Mouse (Mus musculus): ENCODE results near the gene Rims1. TPM values are rescaled to one million over a fixed set of nuclear protein-coding genes. Genes with fewer than 3 reads are reported as not detected.

Gene Rims1
- total RNA-seq, 1 experiment from 2014 or later: not detected

- ATAC-seq (replicated peaks; ENCODE audit: low read depth, poor library complexity, severe bottlenecking): no peak
These were observed 96.3 kb downstream of the Rims1 start for GRCm38 (mm10) chr1:22709461-22709860.

GRCm38 (mm10) chr1:22695046-22695445 is 110.7 kb downstream of the Rims1 start:
- ATAC-seq (replicated peaks; ENCODE audit: low read depth, poor library complexity, severe bottlenecking): no peak

GRCm38 (mm10) chr1:22694514-22694913 is 111.3 kb downstream of the Rims1 start:
- ATAC-seq (replicated peaks; ENCODE audit: low read depth, poor library complexity, severe bottlenecking): no peak

GRCm38 (mm10) chr1:22683455-22683854 is 122.3 kb downstream of the Rims1 start:
- no peak for ATAC-seq (replicated peaks; ENCODE audit: low read depth, poor library complexity, severe bottlenecking)

- ATAC-seq (replicated peaks; ENCODE audit: low read depth, poor library complexity, severe bottlenecking): no peak
These were observed 141.6 kb downstream of the Rims1 start for GRCm38 (mm10) chr1:22664196-22664595.

GRCm38 (mm10) chr1:22661825-22662224 is 144.0 kb downstream of the Rims1 start:
- ATAC-seq (replicated peaks; ENCODE audit: low read depth, poor library complexity, severe bottlenecking): no peak

GRCm38 (mm10) chr1:22655983-22656382 is 149.8 kb downstream of the Rims1 start:
- no peak for ATAC-seq (replicated peaks; ENCODE audit: low read depth, poor library complexity, severe bottlenecking)

GRCm38 (mm10) chr1:22654903-22655302 is 150.9 kb downstream of the Rims1 start:
- ATAC-seq (replicated peaks; ENCODE audit: low read depth, poor library complexity, severe bottlenecking): no peak

- no peak for ATAC-seq (replicated peaks; ENCODE audit: low read depth, poor library complexity, severe bottlenecking)
These were observed 155.2 kb downstream of the Rims1 start for GRCm38 (mm10) chr1:22650588-22650987.

GRCm38 (mm10) chr1:22649432-22649831 is 156.4 kb downstream of the Rims1 start:
- ATAC-seq (replicated peaks; ENCODE audit: low read depth, poor library complexity, severe bottlenecking): no peak

GRCm38 (mm10) chr1:22645257-22645656 is 160.5 kb downstream of the Rims1 start:
- ATAC-seq (replicated peaks; ENCODE audit: low read depth, poor library complexity, severe bottlenecking): no peak

GRCm38 (mm10) chr1:22640568-22640967 is 165.2 kb downstream of the Rims1 start:
- ATAC-seq (replicated peaks; ENCODE audit: low read depth, poor library complexity, severe bottlenecking): no peak

- no peak for ATAC-seq (replicated peaks; ENCODE audit: low read depth, poor library complexity, severe bottlenecking)
These were observed 166.1 kb downstream of the Rims1 start for GRCm38 (mm10) chr1:22639702-22640101.

GRCm38 (mm10) chr1:22633871-22634270 is 171.9 kb downstream of the Rims1 start:
- no peak for ATAC-seq (replicated peaks; ENCODE audit: low read depth, poor library complexity, severe bottlenecking)

- no peak for ATAC-seq (replicated peaks; ENCODE audit: low read depth, poor library complexity, severe bottlenecking)
These were observed 173.2 kb downstream of the Rims1 start for GRCm38 (mm10) chr1:22632551-22632950.

- no peak for ATAC-seq (replicated peaks; ENCODE audit: low read depth, poor library complexity, severe bottlenecking)
These were observed 173.8 kb downstream of the Rims1 start for GRCm38 (mm10) chr1:22631991-22632390.

- no peak for ATAC-seq (replicated peaks; ENCODE audit: low read depth, poor library complexity, severe bottlenecking)
These were observed 176.8 kb downstream of the Rims1 start for GRCm38 (mm10) chr1:22629011-22629410.

- no peak for ATAC-seq (replicated peaks; ENCODE audit: low read depth, poor library complexity, severe bottlenecking)
These were observed 178.8 kb downstream of the Rims1 start for GRCm38 (mm10) chr1:22627013-22627412.

- ATAC-seq (replicated peaks; ENCODE audit: low read depth, poor library complexity, severe bottlenecking): no peak
These were observed 179.5 kb downstream of the Rims1 start for GRCm38 (mm10) chr1:22626295-22626694.

GRCm38 (mm10) chr1:22620827-22621226 is 185.0 kb downstream of the Rims1 start:
- ATAC-seq (replicated peaks; ENCODE audit: low read depth, poor library complexity, severe bottlenecking): no peak

GRCm38 (mm10) chr1:22615601-22616000 is 190.2 kb downstream of the Rims1 start:
- no peak for ATAC-seq (replicated peaks; ENCODE audit: low read depth, poor library complexity, severe bottlenecking)

- ATAC-seq (replicated peaks; ENCODE audit: low read depth, poor library complexity, severe bottlenecking): no peak
These were observed 192.2 kb downstream of the Rims1 start for GRCm38 (mm10) chr1:22613609-22614008.

Measured in common myeloid progenitor, adult 5-6 weeks (primary cell).